Mouse (Mus musculus) lung, adult 10 weeks (tissue): ENCODE results near the gene Cd83. TPM values are rescaled to one million over a fixed set of nuclear protein-coding genes. Genes with fewer than 3 reads are reported as not detected.

Source experiments
- polyA plus RNA-seq: library from polyadenylated mRNA; stranded (reverse); fragments of 350-450 nt; fragmentation: Illumina TruSeq; extraction: RNeasy Lipid Tissue Mini Kit (QIAGEN cat#74804); gene quantifications from one replicate; pipeline ENCODE4 v1.2.3, GENCODE M21; 2014; ENCODE audit warnings: low read depth, low replicate concordance; ENCODE audit not compliant: insufficient read depth

Cd83 gene
- polyA plus RNA-seq: 13.4 TPM

GRCm38 (mm10) chr13:43784725-43785711, at the start of gene Cd83:
TSS of gene Cd83 (plus strand) at chr13:43784775.

Other genes with a start within 250 kb of the Cd83 start
- 12.9 TPM for gene Mcur1, start 224.6 kb upstream of the Cd83 start, polyA plus RNA-seq
- not detected for gene Rnf182, start 169.1 kb upstream of the Cd83 start, polyA plus RNA-seq